Mouse (Mus musculus) adrenal gland, adult 18-20 months (tissue): ENCODE data around the gene Prkcq. TPM values are rescaled to one million over a fixed set of nuclear protein-coding genes. Genes with fewer than 3 reads are reported as not detected.
A peak's percentile ranks its signal among the peaks of the same experiment; 100 is the strongest.

Source experiments
- DNase-seq, 2 experiments: peaks; one replicate each; pipeline ENCODE4 v3.0.0; 2021 to 2022; ENCODE audit warnings: low spot score in 2 of 2
- long read RNA-seq, 2 experiments: library from polyadenylated mRNA; stranded (forward); transcript quantifications; one replicate each; pipeline ENCODE4 v2.0.0; 2021
- total RNA-seq, 2 experiments: library from RNA; stranded (reverse); gene quantifications; 1 replicate in 1 of 2; 2 replicates in 1 of 2; pipeline ENCODE4 v1.2.3; 2021

Gene Prkcq
- 1 to 10 TPM; 1.1 to 1.8 TPM for total RNA-seq
- long read RNA-seq, experiment 1, partial matches to known transcripts = 0 of 1 reads
- long read RNA-seq, experiment 1, other reads (novel, unspliced or antisense) = 0 of 1 reads
- long read RNA-seq, experiment 2, partial matches to known transcripts = 0 of 2 reads
- long read RNA-seq, experiment 2, other reads (novel, unspliced or antisense) = 0 of 2 reads

GRCm38 (mm10) chr2:11171754-11172501, at the start of gene Prkcq:
Gene Prkcq (plus strand): TSS chr2:11172108.
- peak; percentile 34 to 53 for DNase-seq

DNA sequence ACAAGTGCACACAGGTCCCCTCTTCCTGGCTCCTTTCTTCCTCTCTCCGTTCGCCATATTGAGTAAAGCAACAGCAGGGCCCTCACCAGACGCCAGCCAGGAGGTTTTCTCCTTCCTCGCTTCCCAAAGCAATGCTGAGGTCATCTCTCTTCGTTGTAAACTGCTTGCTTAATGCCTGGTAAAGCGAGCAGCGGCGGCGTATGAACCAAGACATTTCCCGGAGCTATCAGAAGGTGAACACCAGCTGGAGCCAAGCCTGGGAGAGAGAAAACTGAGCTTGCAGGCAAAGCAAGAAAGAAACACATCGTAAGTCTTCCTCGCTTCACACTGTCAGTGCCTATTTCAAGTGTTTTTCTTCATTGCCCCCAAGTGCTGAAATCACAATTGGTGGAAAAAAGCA, 41.0 kb upstream of the Prkcq start:
- no peak for DNase-seq

DNA sequence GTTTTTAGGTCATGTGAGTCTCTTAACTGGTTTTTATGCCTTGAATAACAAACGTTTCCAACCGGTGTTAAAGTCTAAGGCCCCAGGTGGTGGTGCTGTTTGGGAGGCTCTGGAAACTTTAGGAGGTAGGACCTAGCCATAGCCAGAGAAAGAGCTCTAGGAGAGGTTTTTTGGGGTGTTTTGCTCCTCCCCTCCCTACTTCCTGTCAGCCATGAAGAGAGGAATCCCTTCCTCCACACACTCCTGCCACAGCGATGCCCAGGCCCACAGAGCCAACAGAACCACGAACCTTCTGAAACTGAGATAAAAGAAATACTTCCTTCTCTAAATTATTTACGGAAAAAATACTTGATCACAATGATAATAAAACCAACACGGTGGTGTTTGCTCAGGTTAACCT, 36.2 kb upstream of the Prkcq start:
- no peak for DNase-seq

GRCm38 (mm10) chr2:11138076-11138475, 33.8 kb upstream of the Prkcq start:
- no peak for DNase-seq

GRCm38 (mm10) chr2:11139518-11140152, 32.3 kb upstream of the Prkcq start:
- no peak for DNase-seq

- DNase-seq = no peak
These were observed 31.5 kb upstream of the Prkcq start for GRCm38 (mm10) chr2:11140385-11140784.

DNA sequence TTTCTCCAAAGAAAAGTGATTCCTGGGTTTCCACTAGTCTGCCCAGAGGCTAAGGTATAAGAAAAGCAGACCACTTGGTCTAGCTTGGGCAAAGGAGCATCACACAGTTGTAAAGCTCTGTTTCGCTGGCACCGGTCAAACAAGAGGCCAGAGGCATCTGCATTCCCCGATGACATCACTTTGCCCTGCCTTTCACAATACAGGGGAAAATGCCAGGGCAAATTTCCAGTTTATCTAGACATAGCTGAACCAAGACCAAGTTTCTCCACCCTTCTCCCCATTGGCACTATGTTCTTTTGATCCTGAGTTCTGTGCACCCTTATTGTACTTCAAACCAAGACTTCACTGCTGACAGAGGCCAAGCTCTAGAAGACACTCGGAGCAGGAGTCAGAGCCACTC, 22.8 kb upstream of the Prkcq start:
- no peak for DNase-seq

- DNase-seq = no peak
These were observed 20.9 kb upstream of the Prkcq start for GRCm38 (mm10) chr2:11150975-11151374.

- no peak for DNase-seq
These were observed 20.1 kb upstream of the Prkcq start for GRCm38 (mm10) chr2:11151655-11152323.

DNA sequence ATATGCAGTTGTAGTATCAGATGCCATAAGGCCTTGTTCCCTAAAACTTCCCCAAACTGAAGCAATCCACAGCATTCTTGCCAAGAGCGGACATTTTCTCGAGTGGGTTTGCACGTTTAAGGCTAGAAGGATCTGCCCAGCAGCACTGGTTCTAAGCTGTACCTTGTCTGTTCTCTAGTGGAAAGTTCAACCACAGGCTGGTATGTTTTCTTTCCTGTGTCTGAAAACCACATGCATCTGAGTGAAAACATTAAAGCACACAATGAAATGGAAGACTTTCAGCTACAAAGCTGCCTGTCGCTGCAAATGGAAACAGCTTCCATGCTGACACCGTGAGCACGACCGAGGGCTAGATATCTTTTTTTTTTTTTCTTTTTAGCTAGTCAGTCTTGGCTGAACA, 12.3 kb upstream of the Prkcq start:
- DNase-seq = no peak

GRCm38 (mm10) chr2:11160696-11161095, 11.2 kb upstream of the Prkcq start:
- no peak for DNase-seq

- no peak for DNase-seq
These were observed 10.6 kb upstream of the Prkcq start for GRCm38 (mm10) chr2:11161336-11161735.

- no peak for DNase-seq
These were observed 9.2 kb upstream of the Prkcq start for GRCm38 (mm10) chr2:11162701-11163100.

- no peak for DNase-seq
These were observed 7.7 kb upstream of the Prkcq start for GRCm38 (mm10) chr2:11164170-11164569.

DNA sequence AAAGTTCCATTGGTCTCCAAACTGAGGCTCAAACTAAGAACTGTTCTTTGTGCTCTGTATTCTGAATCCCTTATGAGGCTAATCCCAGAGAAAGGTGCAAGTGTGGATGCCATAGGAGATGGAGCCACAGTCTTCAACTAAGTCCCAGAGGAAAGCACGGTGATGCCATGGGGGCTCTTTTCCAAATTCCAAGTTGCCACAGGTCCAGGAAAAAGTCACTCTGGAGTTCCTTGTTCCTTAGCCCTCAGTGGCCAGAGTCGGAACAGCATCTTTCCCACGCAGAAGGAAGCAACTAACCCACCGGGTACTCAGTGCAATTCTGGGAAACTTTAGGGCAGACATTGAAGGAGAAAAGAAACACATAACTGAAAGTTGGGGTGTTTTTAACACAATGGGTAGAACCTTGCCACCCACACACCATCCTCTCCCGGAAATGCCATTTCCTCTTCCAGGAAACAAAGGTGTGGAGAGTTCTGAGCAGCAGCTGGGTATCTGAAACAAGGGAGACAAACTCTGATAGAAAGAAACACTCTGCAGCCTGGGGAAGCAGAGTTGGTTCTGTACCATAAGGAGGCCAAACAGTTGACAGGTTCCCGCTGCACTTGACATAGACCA, 2.1 kb upstream of the Prkcq start:
- DNase-seq = no peak

DNA sequence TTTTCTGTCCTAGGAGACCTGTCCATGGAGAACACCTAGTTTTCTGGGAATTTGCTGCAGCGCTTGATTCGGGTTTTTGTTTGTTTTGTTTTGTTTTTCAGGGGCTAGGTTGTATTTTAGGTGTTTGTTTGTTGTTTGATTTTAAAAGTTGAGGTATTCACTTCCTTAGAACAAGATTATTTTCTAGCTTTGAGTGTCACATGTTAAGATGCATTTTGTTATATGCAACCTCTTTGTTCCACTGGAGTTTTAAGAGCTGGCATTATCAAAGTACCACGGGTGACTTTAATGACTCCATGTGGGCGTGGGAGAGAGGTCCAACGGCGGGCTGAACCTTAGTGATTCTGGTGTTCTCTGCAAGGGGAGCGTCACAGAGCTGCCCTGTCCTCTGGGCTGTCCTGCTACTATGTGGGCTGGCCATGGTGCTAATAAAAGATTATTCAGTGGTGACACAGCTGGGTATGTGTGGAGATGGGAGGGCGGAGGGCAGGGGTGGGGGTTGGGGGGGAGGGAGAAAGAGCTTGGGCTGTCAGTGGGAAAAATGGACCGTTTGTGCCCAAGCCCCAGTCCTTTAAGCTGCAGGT, 1.0 kb downstream of the Prkcq start:
- no peak for DNase-seq

DNA sequence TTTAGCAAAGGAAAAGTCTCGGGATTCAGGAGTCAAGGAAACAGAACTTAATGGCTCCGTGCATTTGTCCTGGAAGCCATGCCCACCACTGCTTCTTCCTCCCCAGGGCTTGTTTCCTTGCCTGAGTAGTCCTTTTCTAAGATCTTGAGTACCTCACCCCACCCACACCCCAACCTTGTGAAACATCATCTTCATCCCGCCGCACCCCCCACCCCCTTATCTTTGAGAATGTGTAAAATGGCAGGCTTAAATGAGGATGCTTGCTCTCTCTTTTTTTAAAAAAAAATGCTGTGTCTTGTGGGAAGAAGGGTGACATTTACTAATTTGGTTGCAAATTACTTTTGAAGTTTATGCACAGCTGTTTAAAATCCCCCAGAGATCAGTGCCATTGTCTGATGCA, 1.6 kb downstream of the Prkcq start:
- no peak for DNase-seq

DNA sequence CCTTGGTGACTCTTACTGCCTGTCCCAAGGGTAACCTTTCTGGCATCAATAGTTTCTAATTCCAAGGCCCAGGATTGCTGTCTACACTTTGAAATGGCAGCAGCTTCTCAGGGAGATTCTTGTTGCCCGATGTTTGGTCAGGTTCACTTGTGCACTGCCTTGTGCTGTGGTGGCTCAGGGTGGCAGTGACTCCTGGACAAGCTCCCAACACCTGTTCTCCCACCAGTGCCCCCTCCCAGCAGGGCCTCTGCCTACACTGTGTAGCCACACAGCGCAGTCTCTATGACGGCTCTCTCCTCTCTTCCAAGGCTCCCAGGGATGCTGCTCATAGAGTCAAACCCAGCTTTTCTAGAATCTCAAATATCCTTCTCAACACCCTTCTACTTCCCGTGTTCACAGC, 2.2 kb downstream of the Prkcq start:
- no peak for DNase-seq

GRCm38 (mm10) chr2:11177880-11178279, 6.0 kb downstream of the Prkcq start:
- no peak for DNase-seq

DNA sequence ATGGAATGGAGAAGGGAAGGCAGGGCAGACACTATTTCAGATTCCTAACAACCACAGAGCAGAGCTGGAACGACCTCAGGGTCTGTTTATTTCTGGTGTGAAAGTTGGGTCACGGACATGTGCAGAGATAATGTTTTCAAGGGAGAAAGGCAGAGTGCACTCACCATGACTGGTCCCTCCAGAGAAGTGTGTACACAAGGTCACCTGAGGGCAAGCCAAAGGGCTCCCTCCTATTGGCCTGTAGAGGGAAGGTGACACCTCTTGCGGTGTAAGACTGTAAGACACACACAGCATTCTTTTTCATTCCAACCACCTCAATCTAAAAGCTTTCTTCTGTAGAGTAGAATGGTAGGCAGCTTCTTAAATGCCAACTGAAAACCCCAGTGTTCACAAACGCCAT, 9.6 kb downstream of the Prkcq start:
- no peak for DNase-seq

DNA sequence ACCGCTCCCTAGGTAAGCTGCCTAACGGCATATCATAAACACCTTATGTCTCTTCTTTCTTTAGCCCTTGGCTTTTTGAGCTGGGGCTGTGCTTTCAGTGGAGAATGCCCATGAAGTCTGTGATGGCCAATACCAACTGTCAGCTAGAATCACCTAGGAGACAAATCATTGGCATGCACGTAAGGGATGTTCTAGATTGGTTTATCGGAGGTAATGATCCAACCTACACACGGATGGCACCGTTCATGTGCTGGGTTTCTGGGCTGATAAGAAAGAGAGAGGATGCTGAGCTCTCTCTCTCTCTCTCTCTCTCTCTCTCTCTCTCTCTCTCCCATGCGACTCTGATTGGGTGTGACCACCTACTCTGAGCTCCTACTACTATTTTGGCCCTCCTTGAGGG, 10.2 kb downstream of the Prkcq start:
- DNase-seq = no peak
